Mouse (Mus musculus) heart, postnatal 0 days (tissue): ENCODE measurements around the gene Wwox.

ENCODE experiments used
- CTCF ChIP-seq: IDR thresholded peaks from 2 replicates; pipeline ENCODE4 v1.5.1; 2016; ENCODE audit warnings: antibody characterized with exemption, control low read depth, low read depth
- EP300 ChIP-seq: IDR thresholded peaks from 2 replicates; pipeline ENCODE4 v1.6.1; 2016; ENCODE audit warnings: antibody characterized with exemption, low read depth

DNA sequence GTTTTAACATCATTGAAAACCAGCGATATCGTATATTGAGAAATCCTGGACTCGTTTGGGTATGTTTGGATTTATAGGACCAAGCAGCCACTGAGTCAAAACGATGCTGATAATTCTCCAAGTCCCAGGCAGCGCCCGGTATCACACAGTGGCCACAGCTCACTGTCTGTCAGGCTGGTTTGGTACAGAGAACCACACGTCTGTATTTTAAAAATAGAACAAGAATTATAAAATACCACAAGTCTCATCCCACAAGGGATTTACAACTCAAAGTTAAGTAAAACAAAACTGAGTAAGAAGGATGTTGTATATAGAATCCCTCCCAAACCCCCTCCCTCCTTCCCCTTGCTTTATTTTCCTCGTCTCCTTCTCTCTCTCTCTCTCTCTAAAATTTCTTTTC lies 108.9 kb downstream of the Wwox start:
- no peak for TF ChIP-seq CTCF
- no peak for TF ChIP-seq EP300
